18 mouse cellular contexts compared by ENCODE assay signal in genomic region chr11:5306017-5306416, GRCm38 (mm10).
"Had no signal": no experiment of that assay in that cellular context is flagged by ENCODE, and none has a peak within 500 bp of the region (broad histone marks: within the 10 kb centered on the region; RNA-seq: fewer than 3 reads in every experiment).

No protein-coding gene starts in this region.

- H3K4me3 ChIP-seq: layer of hippocampus, adult 2 months; limb, embryonic 13.5 days; liver, embryonic 15.5 days; midbrain, embryonic 10.5 days; midbrain, embryonic 15.5 days; neural tube, embryonic 13.5 days; stomach, embryonic 15.5 days had no signal

- H3K4me1 ChIP-seq: midbrain, embryonic 15.5 days; neural tube, embryonic 13.5 days; stomach, embryonic 15.5 days had no signal

- H3K9me3 ChIP-seq: limb, embryonic 13.5 days; liver, embryonic 15.5 days; midbrain, embryonic 10.5 days; midbrain, embryonic 15.5 days; neural tube, embryonic 13.5 days; stomach, embryonic 15.5 days had no signal

- H3K27ac ChIP-seq: layer of hippocampus, adult 2 months; limb, embryonic 13.5 days; midbrain, embryonic 10.5 days; midbrain, embryonic 15.5 days; neural tube, embryonic 13.5 days; stomach, embryonic 15.5 days had no signal

- ATAC-seq: hindbrain, embryonic 16.5 days; inflammation-experienced regulatory T-cells, adult 6 months; midbrain, embryonic 15.5 days had no signal

- H3K27me3 ChIP-seq: limb, embryonic 13.5 days; liver, embryonic 15.5 days; midbrain, embryonic 15.5 days; neural tube, embryonic 13.5 days; stomach, embryonic 15.5 days had no signal

- DNase-seq: kidney, postnatal 25 days; left cerebral cortex, postnatal 4 days; lung, embryonic 14.5 days; lung, postnatal 10 days; lung, postnatal 4 days; retina, postnatal 1 day; right cerebral cortex, postnatal 4 days; thymus, adult 2 months; thymus, postnatal 25 days had no signal

- H3K4me2 ChIP-seq: limb, embryonic 13.5 days; liver, embryonic 15.5 days; lung, embryonic 14.5 days; midbrain, embryonic 15.5 days; neural tube, embryonic 13.5 days; stomach, embryonic 15.5 days had no signal

- H3K9ac ChIP-seq: limb, embryonic 13.5 days; liver, embryonic 15.5 days; lung, embryonic 14.5 days; midbrain, embryonic 15.5 days; neural tube, embryonic 13.5 days; stomach, embryonic 15.5 days had no signal

- H3K36me3 ChIP-seq: liver, embryonic 15.5 days; midbrain, embryonic 15.5 days; neural tube, embryonic 13.5 days; stomach, embryonic 15.5 days had no signal
